Mouse (Mus musculus) myocyte (in vitro differentiated cells): ENCODE data around the gene Lrig1.

Source experiments
- E2F4 ChIP-seq: IDR thresholded peaks from one replicate; pipeline ENCODE4 v1.6.1; 2011; ENCODE audit warnings: mild to moderate bottlenecking, control low read depth, moderate library complexity; ENCODE audit not compliant: insufficient read depth
- MAX ChIP-seq: IDR thresholded peaks from one replicate; pipeline ENCODE4 v1.6.1; 2011; ENCODE audit warnings: low read depth, mild to moderate bottlenecking, control low read depth
- MYOD1 ChIP-seq, 3 experiments: IDR thresholded peaks; one replicate each; pipeline ENCODE4 v1.6.1; 2011; ENCODE audit warnings: control low read depth in 2 of 3, low read depth in 2 of 3, mild to moderate bottlenecking in 2 of 3, moderate library complexity in 1 of 3; ENCODE audit not compliant: insufficient read length in 2 of 3, control insufficient read depth in 1 of 3
- POLR2A ChIP-seq: IDR thresholded peaks from one replicate; pipeline ENCODE4 v1.6.1; 2011; ENCODE audit warnings: low read depth, mild to moderate bottlenecking, control low read depth, moderate library complexity; ENCODE audit not compliant: insufficient read length
- POLR2AphosphoS2 ChIP-seq: IDR thresholded peaks from one replicate; pipeline ENCODE4 v1.6.1; 2011; ENCODE audit warnings: low read depth, control low read depth; ENCODE audit not compliant: insufficient read length
- TCF12 ChIP-seq: IDR thresholded peaks from one replicate; pipeline ENCODE4 v1.6.1; 2011; ENCODE audit warnings: mild to moderate bottlenecking, control low read depth; ENCODE audit not compliant: poor library complexity, insufficient read depth, severe bottlenecking
- TCF3 ChIP-seq: IDR thresholded peaks from one replicate; pipeline ENCODE4 v1.6.1; 2011; ENCODE audit warnings: low read depth, control low read depth; ENCODE audit not compliant: insufficient read length

GRCm38 (mm10) chr6:94599016-94599415 lies 100.9 kb downstream of the Lrig1 start:
- TF ChIP-seq POLR2A: no peak
- no peak for TF ChIP-seq TCF12
- TF ChIP-seq TCF3: no peak
- TF ChIP-seq POLR2AphosphoS2: no peak
- no peak for TF ChIP-seq E2F4
- TF ChIP-seq MYOD1 (IDR thresholded peaks at IDR 0.05; ENCODE audit: control insufficient read depth in 1 of 3, insufficient read length in 2 of 3, low read depth in 2 of 3): no peak
- no peak for TF ChIP-seq MAX
